Mouse (Mus musculus) thymus, adult 2 months (tissue): ENCODE measurements around the gene Tk2.

ENCODE experiments used
- CTCF ChIP-seq: fragments of 200-500 bp; IDR thresholded peaks from 2 replicates; pipeline ENCODE4 v1.5.1; 2012; ENCODE audit warnings: mild to moderate bottlenecking, control low read depth, low read length, moderate library complexity, borderline replicate concordance; ENCODE audit not compliant: control insufficient read depth, poor library complexity, insufficient read depth; ENCODE audit errors: extremely low read depth
- POLR2A ChIP-seq: fragments of 200-500 bp; IDR thresholded peaks from 2 replicates; pipeline ENCODE4 v1.6.1; 2012; ENCODE audit warnings: mild to moderate bottlenecking, low read length, control low read depth, moderate library complexity; ENCODE audit not compliant: control insufficient read depth, poor library complexity, insufficient read depth; ENCODE audit errors: extremely low read depth

GRCm38 (mm10) chr8:104232039-104232438, 16.3 kb downstream of the Tk2 start:
- TF ChIP-seq CTCF (no peak), POLR2A (no peak)
